ENCODE assay signal across 9 mouse cellular contexts in the genomic region with DNA sequence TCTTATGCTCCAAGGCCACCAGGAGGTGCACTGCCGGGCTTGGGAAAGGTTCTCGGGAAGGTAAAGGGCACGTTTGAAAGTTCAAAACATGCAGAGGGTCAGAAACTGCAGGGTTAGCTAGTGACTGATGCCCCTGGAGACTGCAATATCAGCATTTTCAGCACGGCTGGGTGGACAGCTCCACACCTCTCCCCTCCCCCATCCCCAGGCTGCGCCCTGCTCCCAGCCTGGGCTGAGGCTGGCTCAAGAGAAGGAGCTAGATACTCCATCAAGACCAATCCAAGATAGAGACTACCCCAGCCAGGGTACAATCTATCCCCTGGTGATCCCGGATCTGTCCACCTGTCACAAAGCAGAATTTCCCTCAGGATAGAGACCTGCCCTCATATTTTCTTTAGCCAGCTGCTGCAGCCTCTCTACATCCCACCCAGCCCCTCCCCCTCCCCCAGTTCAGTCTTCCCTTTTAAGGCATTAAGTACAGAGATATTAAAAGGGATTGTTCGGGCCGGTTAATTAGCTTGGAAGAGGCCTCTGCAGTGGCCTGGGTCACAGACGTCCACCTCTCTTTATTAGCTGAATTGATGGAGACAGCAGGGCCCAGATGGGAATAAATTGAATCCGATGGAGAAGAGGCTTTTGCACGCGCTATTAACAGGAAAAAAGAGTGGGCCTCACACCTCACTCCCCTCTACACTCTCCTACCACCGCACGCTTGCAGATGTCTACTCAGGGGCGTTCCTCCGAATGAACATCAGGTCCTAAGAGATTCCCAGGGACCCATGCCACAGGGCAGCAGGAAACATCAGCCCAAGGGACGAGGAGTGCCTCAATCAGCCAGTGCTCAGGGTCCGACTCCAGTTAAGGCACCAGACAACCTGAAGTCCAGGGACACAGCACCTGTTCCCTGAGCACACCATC.
DNase-seq lines count a peak whose midpoint lies in the region; ATAC-seq and TF ChIP-seq lines count a peak whose summit lies in the region.
"Had no signal": no experiment of that assay in that cellular context is flagged by ENCODE, and none has a peak within 500 bp of the region (broad histone marks: within the 10 kb centered on the region; RNA-seq: fewer than 3 reads in every experiment).

No protein-coding gene starts in this region.

- no peaks in the 10 kb centered on the region for H3K36me3 ChIP-seq in hindbrain, embryonic 14.5 days (replicated peaks; ENCODE audit: control insufficient read depth, insufficient read depth)

- no peaks in the 10 kb centered on the region for H3K9me3 ChIP-seq in hindbrain, embryonic 14.5 days (ENCODE audit: control insufficient read depth, low read length)

- H3K27ac ChIP-seq in hindbrain, embryonic 14.5 days = no peak overlapping the region
- no peak overlapping the region for H3K27ac ChIP-seq in gastrocnemius, adult 2 months
- H3K27ac ChIP-seq: heart, adult 2 months had no signal

- H3K4me1 ChIP-seq in hindbrain, embryonic 14.5 days (replicated peaks; ENCODE audit: control insufficient read depth, insufficient read depth, low read length) = peaks cover 42% of the 10 kb centered on the region

- DNase-seq in lung, postnatal 10 days = peak; percentile 56
- DNase-seq in lung, postnatal 36 days = no peak
- DNase-seq in adrenal gland, postnatal 25 days = peak; percentile 28
- no peak for DNase-seq in hindbrain, embryonic 14.5 days (ENCODE audit: low spot score)
- no peak for DNase-seq in gastrocnemius, adult 2 months

- TF ChIP-seq CTCF in gastrocnemius, adult 2 months (IDR thresholded peaks at IDR 0.05) = no peak

- ATAC-seq in hindbrain, embryonic 14.5 days (ENCODE audit: low FRiP score) = peak; percentile 28; the same call in 1 of the 2 replicates
- ATAC-seq in megakaryocyte progenitor cell, adult 5-6 weeks (replicated peaks; ENCODE audit: poor library complexity) = peak; percentile 61
- no peak for ATAC-seq in erythroblast, adult 5-6 weeks (replicated peaks; ENCODE audit: low FRiP score, poor library complexity, severe bottlenecking)
- ATAC-seq in frontal cortex, adult (ENCODE audit: low TSS enrichment) = no peak

- H3K9ac ChIP-seq in hindbrain, embryonic 14.5 days = no peak overlapping the region

- H3K4me3 ChIP-seq in hindbrain, embryonic 14.5 days (replicated peaks; ENCODE audit: low read length) = no peak overlapping the region
- no peak overlapping the region for H3K4me3 ChIP-seq in gastrocnemius, adult 2 months
- H3K4me3 ChIP-seq: heart, adult 2 months had no signal

- H3K27me3 ChIP-seq in hindbrain, embryonic 14.5 days (ENCODE audit: control insufficient read depth, insufficient read depth, low read length) = no peaks in the 10 kb centered on the region

- no peak overlapping the region for H3K4me2 ChIP-seq in hindbrain, embryonic 14.5 days (replicated peaks)

- intact Hi-C loops in gastrocnemius, adult 2 months (cut with DNase I) = loop anchor here (10.0 kb wide), 1 partner anchor 312 kb away; no protein-coding TSS in a partner anchor

- WGBS in hindbrain, embryonic 14.5 days = 14% methylated on average over 17 of the region's 18 CpGs

Comparison
In these comparisons a context has a peak if more than half of its experiments do, and no peak if none do; other contexts are left out.
1. DNase-seq: peak in lung, postnatal 10 days (single experiment) and adrenal gland, postnatal 25 days (single experiment); none in lung, postnatal 36 days (single experiment), hindbrain, embryonic 14.5 days (single experiment) and gastrocnemius, adult 2 months (single experiment).
2. ATAC-seq: peak in hindbrain, embryonic 14.5 days (single experiment) and megakaryocyte progenitor cell, adult 5-6 weeks (single experiment); none in erythroblast, adult 5-6 weeks (single experiment) and frontal cortex, adult (single experiment).